ENCODE assay signal across 11 mouse cellular contexts in genomic region chr4:41665009-41665675, GRCm38 (mm10). TPM values are rescaled to one million over a fixed set of nuclear protein-coding genes. Genes with fewer than 3 reads are reported as not detected.
DNase-seq lines count a peak whose midpoint lies in the region; ATAC-seq and TF ChIP-seq lines count a peak whose summit lies in the region.
"Had no signal": no experiment of that assay in that cellular context is flagged by ENCODE, and none has a peak within 500 bp of the region (broad histone marks: within the 10 kb centered on the region; RNA-seq: fewer than 3 reads in every experiment).

No protein-coding gene starts in this region.

- 8% methylated on average over 6 of the region's 8 CpGs for WGBS in heart, postnatal 0 days
- WGBS in hindbrain, embryonic 10.5 days = 5% methylated on average over 6 of the region's 8 CpGs
- 10% methylated on average over 6 of the region's 8 CpGs for WGBS in midbrain, embryonic 13.5 days

- no peak overlapping the region for H3K9ac ChIP-seq in heart, postnatal 0 days (replicated peaks; ENCODE audit: low read depth, low read length)
- H3K9ac ChIP-seq in midbrain, embryonic 13.5 days (replicated peaks) = peak overlapping the region; percentile 39

- ATAC-seq in heart, postnatal 0 days (ENCODE audit: insufficient read depth, low read depth) = peak; percentile 37
- ATAC-seq in midbrain, embryonic 13.5 days = 0 out of 2 replicates have a peak, but pooled peaks have one; percentile 17
- ATAC-seq in erythroid progenitor cell, adult 5-6 weeks (replicated peaks; ENCODE audit: low FRiP score, poor library complexity, severe bottlenecking) = no peak

- TF ChIP-seq CTCF in heart, postnatal 0 days (IDR thresholded peaks at IDR 0.05; ENCODE audit: low read depth) = no peak

- TF ChIP-seq EP300 in heart, postnatal 0 days (IDR thresholded peaks at IDR 0.05; ENCODE audit: low read depth) = no peak

- H3K27ac ChIP-seq in heart, postnatal 0 days (ENCODE audit: low read depth) = no peak overlapping the region
- H3K27ac ChIP-seq in hindbrain, embryonic 10.5 days = peak overlapping the region; percentile 85
- H3K27ac ChIP-seq in midbrain, embryonic 13.5 days = 0 out of 2 replicates have a peak overlapping the region, but pooled peaks have one; percentile 10
- H3K27ac ChIP-seq: macrophage had no signal

- DNase-seq in heart, postnatal 0 days (ENCODE audit: low spot score) = no peak
- no peak for DNase-seq in heart, adult 9 months (ENCODE audit: low spot score in 2 of 2)
- peak; percentile 51 for DNase-seq in embryo, embryonic 10 days (ENCODE audit: low spot score)
- DNase-seq in hindbrain, embryonic 10.5 days (ENCODE audit: low spot score) = peak; percentile 73
- DNase-seq in liver = no peak
- no peak for DNase-seq in urinary bladder, postnatal 25 days (ENCODE audit: low spot score)
- DNase-seq: cerebellum, postnatal 10 days had no signal

- no peaks in the 10 kb centered on the region for H3K27me3 ChIP-seq in heart, postnatal 0 days (ENCODE audit: control insufficient read depth, insufficient read depth, low read length)
- 0 out of 2 replicates have a peak, but pooled peaks cover 3% of the 10 kb centered on the region for H3K27me3 ChIP-seq in hindbrain, embryonic 10.5 days (ENCODE audit: insufficient read depth, poor library complexity, severe bottlenecking)
- H3K27me3 ChIP-seq in midbrain, embryonic 13.5 days = no peaks in the 10 kb centered on the region

- no peak overlapping the region for H3K4me3 ChIP-seq in heart, postnatal 0 days (ENCODE audit: low read depth, low read length)
- peak overlapping the region; percentile 25; the same call in 1 of the 2 replicates for H3K4me3 ChIP-seq in hindbrain, embryonic 10.5 days
- no peak overlapping the region for H3K4me3 ChIP-seq in midbrain, embryonic 13.5 days (replicated peaks)

- no peak overlapping the region for H3K4me2 ChIP-seq in heart, postnatal 0 days (ENCODE audit: low read depth, low read length)
- H3K4me2 ChIP-seq in midbrain, embryonic 13.5 days (replicated peaks) = no peak overlapping the region

- no peaks in the 10 kb centered on the region for H3K9me3 ChIP-seq in heart, postnatal 0 days (replicated peaks; ENCODE audit: control insufficient read depth, low read length)
- no peaks in the 10 kb centered on the region for H3K9me3 ChIP-seq in hindbrain, embryonic 10.5 days
- H3K9me3 ChIP-seq in midbrain, embryonic 13.5 days = no peaks in the 10 kb centered on the region

- H3K4me1 ChIP-seq in heart, postnatal 0 days (ENCODE audit: control insufficient read depth, insufficient read depth) = peaks cover 7% of the 10 kb centered on the region; the same call in 1 of the 2 replicates
- peaks cover 75% of the 10 kb centered on the region for H3K4me1 ChIP-seq in hindbrain, embryonic 10.5 days (replicated peaks)
- peaks cover 61% of the 10 kb centered on the region for H3K4me1 ChIP-seq in midbrain, embryonic 13.5 days (replicated peaks)

- H3K36me3 ChIP-seq in heart, postnatal 0 days (replicated peaks; ENCODE audit: control insufficient read depth, insufficient read depth, low read length) = no peaks in the 10 kb centered on the region
- peaks cover 95% of the 10 kb centered on the region for H3K36me3 ChIP-seq in hindbrain, embryonic 10.5 days
- peaks cover 42% of the 10 kb centered on the region for H3K36me3 ChIP-seq in midbrain, embryonic 13.5 days

RNA-seq across cellular contexts. Expression of gene Enho, which starts 25.0 kb away (rescaled TPM):
- 5.8 and 12.7 TPM in 2 replicates for total RNA-seq in heart, postnatal 0 days (2014; rRNA removed; ENCODE audit: low replicate concordance)
- polyA plus RNA-seq in heart, postnatal 0 days (2015; fragmentation: Nextera tagmentation; extraction: Ambion mirVana) = 4.0 and 4.3 TPM in 2 replicates
- polyA plus RNA-seq in hindbrain, embryonic 10.5 days (2016; fragmentation: Nextera tagmentation; extraction: Ambion mirVana) = 27.3 and 50.9 TPM in 2 replicates
- 81.6 and 92.1 TPM in 2 replicates for polyA plus RNA-seq in midbrain, embryonic 13.5 days (2015; fragmentation: Nextera tagmentation; extraction: Ambion mirVana)
- not detected in 2 replicates for total RNA-seq in erythroid progenitor cell, adult 5-6 weeks (2015; ENCODE audit: low replicate concordance)
- not detected in 2 replicates for total RNA-seq in erythroid progenitor cell, adult 5-6 weeks (2017; ENCODE audit: low replicate concordance)

RNA-seq across cellular contexts. Expression of gene Cntfr, which starts 31.7 kb away (rescaled TPM):
- total RNA-seq in heart, postnatal 0 days (2014; rRNA removed; ENCODE audit: low replicate concordance) = 0.31 TPM in 1 of 2 replicates, not detected in the other
- 0.38 and 0.41 TPM in 2 replicates for polyA plus RNA-seq in heart, postnatal 0 days (2015; fragmentation: Nextera tagmentation; extraction: Ambion mirVana)
- polyA plus RNA-seq in hindbrain, embryonic 10.5 days (2016; fragmentation: Nextera tagmentation; extraction: Ambion mirVana) = 29.7 and 51.6 TPM in 2 replicates
- polyA plus RNA-seq in midbrain, embryonic 13.5 days (2015; fragmentation: Nextera tagmentation; extraction: Ambion mirVana) = 27.6 and 32.7 TPM in 2 replicates
- not detected in 2 replicates for total RNA-seq in erythroid progenitor cell, adult 5-6 weeks (2015; ENCODE audit: low replicate concordance)
- not detected in 2 replicates for total RNA-seq in erythroid progenitor cell, adult 5-6 weeks (2017; ENCODE audit: low replicate concordance)
- total RNA-seq: MEL had no signal
- polyA plus RNA-seq: macrophage had no signal

RNA-seq across cellular contexts. Expression of gene Il11ra1, which starts 34.6 kb away (rescaled TPM):
- total RNA-seq in heart, postnatal 0 days (2014; rRNA removed; ENCODE audit: low replicate concordance) = 77.1 and 110 TPM in 2 replicates
- 104 and 116 TPM in 2 replicates for polyA plus RNA-seq in heart, postnatal 0 days (2015; fragmentation: Nextera tagmentation; extraction: Ambion mirVana)
- 84.3 and 91.4 TPM in 2 replicates for polyA plus RNA-seq in hindbrain, embryonic 10.5 days (2016; fragmentation: Nextera tagmentation; extraction: Ambion mirVana)
- 34.0 and 34.9 TPM in 2 replicates for polyA plus RNA-seq in midbrain, embryonic 13.5 days (2015; fragmentation: Nextera tagmentation; extraction: Ambion mirVana)
- 6.5 and 28.5 TPM in 2 replicates for total RNA-seq in erythroid progenitor cell, adult 5-6 weeks (2015; ENCODE audit: low replicate concordance)
- 7.2 TPM in 1 of 2 replicates, not detected in the other for total RNA-seq in erythroid progenitor cell, adult 5-6 weeks (2017; ENCODE audit: low replicate concordance)

RNA-seq across cellular contexts. Expression of gene Rpp25l, which starts 48.2 kb away (rescaled TPM):
- total RNA-seq in heart, postnatal 0 days (2014; rRNA removed; ENCODE audit: low replicate concordance) = 49.6 and 49.8 TPM in 2 replicates
- polyA plus RNA-seq in heart, postnatal 0 days (2015; fragmentation: Nextera tagmentation; extraction: Ambion mirVana) = 38.9 and 40.2 TPM in 2 replicates
- polyA plus RNA-seq in hindbrain, embryonic 10.5 days (2016; fragmentation: Nextera tagmentation; extraction: Ambion mirVana) = 89.7 and 96.6 TPM in 2 replicates
- 63.9 and 67.4 TPM in 2 replicates for polyA plus RNA-seq in midbrain, embryonic 13.5 days (2015; fragmentation: Nextera tagmentation; extraction: Ambion mirVana)
- total RNA-seq in erythroid progenitor cell, adult 5-6 weeks (2015; ENCODE audit: low replicate concordance) = 2.9 and 9.7 TPM in 2 replicates
- total RNA-seq in erythroid progenitor cell, adult 5-6 weeks (2017; ENCODE audit: low replicate concordance) = 5.0 and 22.6 TPM in 2 replicates

RNA-seq across cellular contexts. Expression of gene Dctn3, which starts 57.8 kb away (rescaled TPM):
- total RNA-seq in heart, postnatal 0 days (2014; rRNA removed; ENCODE audit: low replicate concordance) = 81.6 and 121 TPM in 2 replicates
- 161 and 165 TPM in 2 replicates for polyA plus RNA-seq in heart, postnatal 0 days (2015; fragmentation: Nextera tagmentation; extraction: Ambion mirVana)
- 171 and 232 TPM in 2 replicates for polyA plus RNA-seq in hindbrain, embryonic 10.5 days (2016; fragmentation: Nextera tagmentation; extraction: Ambion mirVana)
- 270 and 278 TPM in 2 replicates for polyA plus RNA-seq in midbrain, embryonic 13.5 days (2015; fragmentation: Nextera tagmentation; extraction: Ambion mirVana)
- total RNA-seq in erythroid progenitor cell, adult 5-6 weeks (2015; ENCODE audit: low replicate concordance) = 16.8 and 51.2 TPM in 2 replicates
- total RNA-seq in erythroid progenitor cell, adult 5-6 weeks (2017; ENCODE audit: low replicate concordance) = 18.4 and 33.0 TPM in 2 replicates

Comparison
In these comparisons a context has a peak if more than half of its experiments do, and no peak if none do; other contexts are left out.
1. DNase-seq: peak in embryo, embryonic 10 days (single experiment) and hindbrain, embryonic 10.5 days (single experiment); none in heart, postnatal 0 days (single experiment), heart, adult 9 months (0 of 2), liver (single experiment) and urinary bladder, postnatal 25 days (single experiment).
2. RNA of gene Cntfr, which starts 31.7 kb away (polyA plus RNA-seq): 29.7 to 51.6 TPM in hindbrain, embryonic 10.5 days and 27.6 to 32.7 TPM in midbrain, embryonic 13.5 days; 0.38 to 0.41 TPM in heart, postnatal 0 days; every median in the first group is over 10 times any median in the second.